Mouse (Mus musculus) liver, adult 2 months (tissue): Measurements from ENCODE around the gene Ticam1.

Source experiments
- CTCF ChIP-seq: fragments of 200-500 bp; IDR thresholded peaks from 2 replicates; pipeline ENCODE4 v1.5.1; 2011; ENCODE audit warnings: low read depth, low read length, control low read depth
- POLR2A ChIP-seq: fragments of 200-500 bp; IDR thresholded peaks from 2 replicates; pipeline ENCODE4 v1.6.1; 2011; ENCODE audit warnings: low read length, control low read depth; ENCODE audit not compliant: insufficient read depth; ENCODE audit errors: extremely low read depth

- no peak for TF ChIP-seq CTCF
- TF ChIP-seq POLR2A = no peak
Observed at GRCm38 (mm10) chr17:56269741-56270140, 6.8 kb downstream of the Ticam1 start.
